Mouse (Mus musculus): ENCODE measurements around the gene Il5ra. TPM values are rescaled to one million over a fixed set of nuclear protein-coding genes. Genes with fewer than 3 reads are reported as not detected.

The Il5ra gene
- 0.14 and 0.26 TPM in 2 replicates for polyA plus RNA-seq (2015; fragmentation: Nextera tagmentation; extraction: Ambion mirVana)

DNA sequence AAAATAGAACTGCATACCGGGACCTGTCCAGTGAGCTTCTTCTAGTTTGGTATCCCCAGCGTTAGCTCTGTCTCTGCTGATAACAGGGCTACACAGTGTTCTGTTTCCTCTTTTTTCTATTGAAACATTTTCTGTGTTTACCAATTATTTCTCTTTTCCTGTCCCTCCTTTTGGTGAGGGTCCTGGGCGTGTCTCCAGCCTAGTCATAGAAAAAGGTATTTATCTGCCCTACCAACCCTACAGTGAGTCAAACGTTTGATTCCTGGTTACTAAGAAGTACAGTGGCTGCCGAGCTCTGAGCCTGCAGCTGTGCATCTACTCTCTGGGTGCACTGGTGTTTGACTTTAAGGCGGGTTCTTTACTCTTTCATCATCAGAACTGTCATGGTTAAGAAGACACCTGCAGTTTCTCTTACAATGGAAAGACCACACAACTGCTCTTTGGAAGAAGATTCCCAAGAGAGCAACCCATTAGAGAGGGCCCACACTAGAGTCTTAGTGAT, at the start of gene Il5ra:
Gene Il5ra (minus strand): TSS at position 151 of the 502 bp plus-strand sequence.

DNA sequence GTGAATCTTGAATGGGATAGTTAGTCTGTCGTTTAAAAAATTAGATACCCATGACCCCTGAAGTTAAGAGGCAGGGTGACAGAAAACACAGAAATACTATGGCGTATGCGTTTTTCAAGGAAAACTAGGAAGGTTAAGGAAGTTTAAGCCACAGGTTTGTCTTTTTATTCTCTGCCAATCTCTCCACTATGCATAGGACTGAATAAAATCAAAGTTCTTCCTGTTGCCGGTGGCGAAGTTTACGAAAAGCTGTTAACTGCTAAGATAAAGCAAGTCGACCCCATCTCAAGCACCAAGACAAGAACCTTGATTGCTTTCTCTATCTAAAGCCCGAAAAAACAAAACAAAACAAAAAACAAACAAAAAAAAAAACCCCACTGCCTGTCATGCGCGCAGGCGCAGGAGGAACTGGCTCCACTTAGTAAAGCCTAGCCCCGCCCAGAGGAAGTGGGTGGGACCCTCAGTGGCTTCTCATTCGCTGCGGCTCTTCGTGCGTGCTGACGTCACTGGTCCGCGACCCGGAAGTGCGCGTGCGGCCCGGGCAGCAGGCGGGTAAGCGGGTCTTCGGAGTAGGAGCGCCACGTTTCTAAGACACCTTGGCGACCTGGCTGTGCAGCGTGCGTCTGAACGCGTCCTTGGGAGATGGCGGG, 19.9 kb upstream of the Il5ra start, which contains the start of gene Trnt1:
Gene Trnt1 (plus strand): TSS at position 481 of the 650 bp plus-strand sequence.

Other genes with a start within 250 kb of the Il5ra start
- 32.8 and 35.6 TPM in 2 replicates for gene Trnt1, start 20.1 kb upstream of the Il5ra start, polyA plus RNA-seq (2015; fragmentation: Nextera tagmentation; extraction: Ambion mirVana)
- gene Crbn, start 51.0 kb upstream of the Il5ra start, polyA plus RNA-seq (2015; fragmentation: Nextera tagmentation; extraction: Ambion mirVana) = 33.9 and 36.0 TPM in 2 replicates